Mouse (Mus musculus) cerebellum, adult 18-20 months (tissue): ENCODE results near the gene Tnrc18.

Experiments
- DNase-seq, 2 experiments: peaks; one replicate each; pipeline ENCODE4 v3.0.0; 2021

The Tnrc18 gene

GRCm38 (mm10) chr5:142716056-142716455, 101.4 kb downstream of the Tnrc18 start:
- DNase-seq: peak; percentile 73 to 78

GRCm38 (mm10) chr5:142715059-142715458, 102.4 kb downstream of the Tnrc18 start:
- DNase-seq: no peak

- DNase-seq: peak; percentile 75 to 81
These were observed 103.5 kb downstream of the Tnrc18 start for GRCm38 (mm10) chr5:142713966-142714365.

- no peak for DNase-seq
These were observed 105.1 kb downstream of the Tnrc18 start for GRCm38 (mm10) chr5:142712373-142712772.

GRCm38 (mm10) chr5:142709436-142709835, 108.0 kb downstream of the Tnrc18 start:
- DNase-seq: no peak

- DNase-seq: no peak
These were observed 109.8 kb downstream of the Tnrc18 start for GRCm38 (mm10) chr5:142707709-142708108.

- peak; percentile 89 for DNase-seq
These were observed 113.9 kb downstream of the Tnrc18 start for GRCm38 (mm10) chr5:142703569-142703968.

- DNase-seq: peak in 1 of 2 experiments; percentile 51
These were observed 114.8 kb downstream of the Tnrc18 start for GRCm38 (mm10) chr5:142702511-142703138.

- DNase-seq: peak; percentile 55 to 77
These were observed 115.6 kb downstream of the Tnrc18 start for GRCm38 (mm10) chr5:142701651-142702510.

- peak; percentile 62 to 64 for DNase-seq
These were observed 116.4 kb downstream of the Tnrc18 start for GRCm38 (mm10) chr5:142700842-142701589.

- no peak for DNase-seq
These were observed 119.7 kb downstream of the Tnrc18 start for GRCm38 (mm10) chr5:142697742-142698141.

GRCm38 (mm10) chr5:142696865-142697264, 120.6 kb downstream of the Tnrc18 start:
- DNase-seq: no peak

- peak; percentile 53 to 62 for DNase-seq
These were observed 121.2 kb downstream of the Tnrc18 start for GRCm38 (mm10) chr5:142696258-142696657.

GRCm38 (mm10) chr5:142694627-142695340, 122.7 kb downstream of the Tnrc18 start:
- peak in 1 of 2 experiments; percentile 42 for DNase-seq

GRCm38 (mm10) chr5:142693738-142694430, 123.6 kb downstream of the Tnrc18 start:
- DNase-seq: peak; percentile 55 to 76

- DNase-seq: peak; percentile 44 to 58
These were observed 124.3 kb downstream of the Tnrc18 start for GRCm38 (mm10) chr5:142692971-142693737.

- DNase-seq: peak; percentile 81 to 86
These were observed 125.2 kb downstream of the Tnrc18 start, which contains the start of gene Slc29a4 for GRCm38 (mm10) chr5:142692248-142692647. Gene Slc29a4 (plus strand): TSS chr5:142692512.

GRCm38 (mm10) chr5:142690343-142690742, 127.1 kb downstream of the Tnrc18 start:
- no peak for DNase-seq

GRCm38 (mm10) chr5:142688866-142689265, 128.6 kb downstream of the Tnrc18 start:
- no peak for DNase-seq

- no peak for DNase-seq
These were observed 134.9 kb downstream of the Tnrc18 start for GRCm38 (mm10) chr5:142682529-142682928.

- DNase-seq: no peak
These were observed 135.6 kb downstream of the Tnrc18 start for GRCm38 (mm10) chr5:142681911-142682310.
